Mouse (Mus musculus) heart, embryonic 11.5 days (tissue): Measurements from ENCODE around the gene Hba-a1. TPM values are rescaled to one million over a fixed set of nuclear protein-coding genes. Genes with fewer than 3 reads are reported as not detected.

Source experiments
- ATAC-seq: fragments of 200-750 bp; cut with Nextera tagmentation; replicated peaks from 2 replicates; pipeline ENCODE4 v1.8.0; 2017; ENCODE audit warnings: moderate library complexity; ENCODE audit not compliant: insufficient number of reproducible peaks, low FRiP score, low TSS enrichment
- H3K27ac ChIP-seq: fragments of 300-500 bp; sonication (generic); 2 replicates; pipeline ENCODE4 v1.5.1; 2014; ENCODE audit warnings: mild to moderate bottlenecking, low read depth, low read length
- H3K27me3 ChIP-seq: fragments of 300-500 bp; sonication (generic); 2 replicates; pipeline ENCODE4 v1.6.1; 2014; ENCODE audit warnings: mild to moderate bottlenecking, low read length, mixed read lengths; ENCODE audit not compliant: control insufficient read depth, insufficient read depth
- H3K36me3 ChIP-seq: fragments of 300-500 bp; sonication (generic); 2 replicates; pipeline ENCODE4 v1.6.1; 2014; ENCODE audit warnings: mild to moderate bottlenecking, low read length, moderate library complexity, mixed read lengths; ENCODE audit not compliant: control insufficient read depth, insufficient read depth
- H3K4me1 ChIP-seq: fragments of 300-500 bp; sonication (generic); 2 replicates; pipeline ENCODE4 v1.6.1; 2014; ENCODE audit warnings: low read length; ENCODE audit not compliant: control insufficient read depth, insufficient read depth
- H3K4me2 ChIP-seq: fragments of 300-500 bp; sonication (generic); 2 replicates; pipeline ENCODE4 v1.6.1; 2014; ENCODE audit warnings: mild to moderate bottlenecking, moderate library complexity
- H3K4me3 ChIP-seq: fragments of 300-500 bp; sonication (generic); 2 replicates; pipeline ENCODE4 v1.5.1; 2014; ENCODE audit warnings: low read depth, low read length
- H3K9ac ChIP-seq: fragments of 300-500 bp; sonication (generic); 2 replicates; pipeline ENCODE4 v1.6.1; 2014; ENCODE audit warnings: mild to moderate bottlenecking, low read depth, low read length, moderate library complexity
- H3K9me3 ChIP-seq: fragments of 300-500 bp; sonication (generic); replicated peaks from 2 replicates; pipeline ENCODE4 v1.6.1; 2016; ENCODE audit warnings: low read length; ENCODE audit not compliant: control insufficient read depth
- WGBS: fragments of 180-500 bp; shearing (Covaris S2); extraction: QIAGEN DNeasy Blood & Tissue Kit; methylation state at CpG from one replicate; pipeline ENCODE4 v1.1.7; 2014; ENCODE audit not compliant: insufficient replicate concordance; 5-methylcytosine and 5-hydroxymethylcytosine counted together
- polyA plus RNA-seq: library from polyadenylated mRNA; unstranded; fragments of >200 nt; fragmentation: Nextera tagmentation; extraction: Ambion mirVana; gene quantifications from 2 replicates; pipeline ENCODE4 v1.2.1, GENCODE M21; 2014

Gene Hba-a1
- polyA plus RNA-seq, 1 experiment from 2014 or later: 11,032 TPM

DNA sequence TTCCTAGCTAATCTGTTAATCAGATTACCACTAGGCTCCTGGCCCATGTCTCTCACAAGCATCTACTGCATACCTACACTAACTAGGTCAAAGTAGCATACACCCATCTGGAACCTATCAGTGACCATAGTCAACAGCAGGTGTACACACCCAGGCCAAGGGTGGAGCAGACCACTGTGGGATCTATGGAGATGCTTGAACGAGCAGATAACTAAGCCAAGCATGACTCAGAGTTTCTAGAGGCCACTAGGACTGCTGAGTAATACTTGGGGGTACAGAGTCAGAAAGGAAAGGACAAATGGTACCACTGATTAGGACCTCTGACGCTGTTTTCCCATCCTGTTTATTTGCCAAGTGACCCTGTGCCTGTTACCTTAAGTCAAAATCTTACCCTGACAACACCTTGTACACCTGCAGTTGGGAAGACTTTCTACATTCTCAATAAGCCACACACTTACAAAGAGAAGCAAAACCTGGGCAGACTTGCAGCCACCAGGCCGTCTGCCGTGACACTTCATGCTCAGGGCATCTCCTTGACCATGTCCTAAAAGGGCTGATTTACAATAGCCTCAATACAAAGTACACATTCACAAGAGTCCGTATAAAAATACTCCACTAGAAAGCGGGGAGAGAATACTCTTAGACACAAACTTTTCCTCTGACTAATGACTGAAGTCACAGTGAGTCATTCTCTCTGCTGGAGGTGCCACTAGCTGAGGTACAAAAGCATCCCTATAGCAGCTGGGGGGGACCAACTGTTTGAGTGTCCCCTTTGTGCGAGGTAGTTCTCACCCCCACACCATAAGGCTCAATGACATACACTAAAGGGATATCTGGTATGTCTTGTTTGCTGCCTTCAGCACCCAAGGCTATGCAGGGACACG is 32.2 kb upstream of the Hba-a1 start:
- Histone ChIP-seq H3K9ac (peak overlapping the region; percentile 2; the same call in 1 of the 2 replicates), H3K4me2 (no peak overlapping the region), H3K4me3 (no peak overlapping the region), H3K27me3 (no peaks in the 10 kb centered on the region), H3K27ac (peak overlapping the region; percentile 57), H3K9me3 (no peaks in the 10 kb centered on the region), H3K4me1 (no peaks in the 10 kb centered on the region), H3K36me3 (peaks cover 13% of the 10 kb centered on the region; the same call in 1 of the 2 replicates)
- WGBS: 78% methylated on average over 8 of the region's 8 CpGs
- peak; percentile 96 for ATAC-seq

DNA sequence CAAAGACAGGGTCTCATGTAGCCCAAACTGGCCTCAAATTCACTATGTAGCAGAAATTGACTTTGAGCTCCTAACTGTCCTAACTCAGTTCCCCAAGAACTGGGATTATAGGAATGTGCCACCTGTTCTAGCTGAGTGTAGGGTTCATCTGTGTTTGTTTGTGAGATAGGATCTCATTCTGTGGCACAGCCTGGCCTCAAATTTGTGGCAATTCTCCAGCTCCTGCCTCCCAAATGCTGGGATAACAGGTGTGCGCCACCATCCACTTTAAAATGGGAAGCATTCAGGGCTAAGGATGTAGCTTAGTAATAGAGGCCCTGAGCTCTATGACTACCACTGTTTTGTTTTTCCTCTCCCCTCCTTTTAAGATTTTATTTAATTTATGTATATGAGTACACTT is 30.2 kb upstream of the Hba-a1 start:
- H3K36me3 ChIP-seq: 0 out of 2 replicates have a peak, but pooled peaks cover 6% of the 10 kb centered on the region
- H3K4me1 ChIP-seq: no peaks in the 10 kb centered on the region
- no peak overlapping the region for H3K9ac ChIP-seq
- no peaks in the 10 kb centered on the region for H3K9me3 ChIP-seq
- H3K27me3 ChIP-seq: no peaks in the 10 kb centered on the region
- no peak overlapping the region for H3K4me3 ChIP-seq
- H3K27ac ChIP-seq: 0 out of 2 replicates have a peak overlapping the region, but pooled peaks have one; percentile 16
- 88% methylated on average over 1 of the region's 1 CpGs for WGBS
- no peak overlapping the region for H3K4me2 ChIP-seq
- ATAC-seq: no peak

DNA sequence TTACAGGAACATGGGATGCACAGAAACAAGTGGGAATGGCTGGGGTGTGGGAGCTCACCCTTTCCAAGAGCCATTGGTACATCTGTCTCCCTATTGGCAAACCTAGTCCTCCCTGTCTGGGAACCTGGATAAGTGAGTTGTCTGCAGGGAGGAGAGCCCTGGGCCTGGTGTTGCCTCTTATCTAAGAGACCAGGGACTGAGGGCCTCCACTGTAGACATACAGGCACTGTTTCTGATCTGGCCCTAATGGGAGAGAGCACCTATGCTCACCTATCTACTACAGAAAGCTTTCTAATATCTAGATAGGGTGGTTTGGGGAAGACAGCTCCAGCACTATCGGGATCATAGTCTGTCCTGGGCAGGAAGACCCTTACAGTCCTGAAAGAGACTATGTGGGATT is 27.2 kb upstream of the Hba-a1 start:
- H3K27ac ChIP-seq: peak overlapping the region; percentile 82
- no peaks in the 10 kb centered on the region for H3K4me1 ChIP-seq
- H3K9ac ChIP-seq: peak overlapping the region; percentile 59
- peak overlapping the region; percentile 16; the same call in 1 of the 2 replicates for H3K4me2 ChIP-seq
- WGBS: 71% methylated on average over 1 of the region's 1 CpGs
- no peaks in the 10 kb centered on the region for H3K27me3 ChIP-seq
- no peaks in the 10 kb centered on the region for H3K9me3 ChIP-seq
- H3K4me3 ChIP-seq: no peak overlapping the region
- H3K36me3 ChIP-seq: no peaks in the 10 kb centered on the region
- ATAC-seq: peak; percentile 89

DNA sequence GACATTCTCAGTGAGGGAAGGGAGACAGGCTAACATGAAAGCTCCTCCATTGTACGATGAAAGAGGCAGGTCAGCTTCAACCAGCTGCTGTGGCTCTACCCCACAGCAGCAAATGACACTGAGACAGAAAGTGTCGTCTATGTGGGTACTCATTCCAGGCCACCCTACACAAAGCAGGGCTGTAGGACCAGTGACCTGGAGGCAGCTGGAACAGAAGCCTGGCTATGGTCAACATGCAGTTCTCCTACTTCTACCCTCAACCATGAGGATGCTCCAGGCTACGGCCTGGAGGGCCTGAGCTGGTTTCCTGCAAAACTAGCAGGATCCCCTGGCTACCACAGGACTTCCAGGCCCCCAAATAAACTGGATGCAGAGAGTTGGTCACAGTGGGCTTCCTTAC is 26.7 kb upstream of the Hba-a1 start:
- no peaks in the 10 kb centered on the region for H3K27me3 ChIP-seq
- peak overlapping the region; percentile 59 for H3K9ac ChIP-seq
- peak overlapping the region; percentile 82 for H3K27ac ChIP-seq
- H3K9me3 ChIP-seq: no peaks in the 10 kb centered on the region
- H3K4me2 ChIP-seq: peak overlapping the region; percentile 16; the same call in 1 of the 2 replicates
- no peak overlapping the region for H3K4me3 ChIP-seq
- no peak for ATAC-seq
- no peaks in the 10 kb centered on the region for H3K36me3 ChIP-seq
- WGBS: 89% methylated on average over 3 of the region's 3 CpGs
- no peaks in the 10 kb centered on the region for H3K4me1 ChIP-seq

- H3K9ac ChIP-seq: no peak overlapping the region
- no peak overlapping the region for H3K4me3 ChIP-seq
- H3K36me3 ChIP-seq: no peaks in the 10 kb centered on the region; the same call in 1 of the 2 replicates
- peak overlapping the region; percentile 25; the same call in 1 of the 2 replicates for H3K27ac ChIP-seq
- H3K4me2 ChIP-seq: no peak overlapping the region
- H3K9me3 ChIP-seq: no peaks in the 10 kb centered on the region
- H3K27me3 ChIP-seq: no peaks in the 10 kb centered on the region
- H3K4me1 ChIP-seq: peaks cover 7% of the 10 kb centered on the region; the same call in 1 of the 2 replicates
- ATAC-seq: peak; percentile 22; the same call in 1 of the 2 replicates
- 65% methylated on average over 10 of the region's 10 CpGs for WGBS
Observed at GRCm38 (mm10) chr11:32262674-32263415, 20.5 kb upstream of the Hba-a1 start.

DNA sequence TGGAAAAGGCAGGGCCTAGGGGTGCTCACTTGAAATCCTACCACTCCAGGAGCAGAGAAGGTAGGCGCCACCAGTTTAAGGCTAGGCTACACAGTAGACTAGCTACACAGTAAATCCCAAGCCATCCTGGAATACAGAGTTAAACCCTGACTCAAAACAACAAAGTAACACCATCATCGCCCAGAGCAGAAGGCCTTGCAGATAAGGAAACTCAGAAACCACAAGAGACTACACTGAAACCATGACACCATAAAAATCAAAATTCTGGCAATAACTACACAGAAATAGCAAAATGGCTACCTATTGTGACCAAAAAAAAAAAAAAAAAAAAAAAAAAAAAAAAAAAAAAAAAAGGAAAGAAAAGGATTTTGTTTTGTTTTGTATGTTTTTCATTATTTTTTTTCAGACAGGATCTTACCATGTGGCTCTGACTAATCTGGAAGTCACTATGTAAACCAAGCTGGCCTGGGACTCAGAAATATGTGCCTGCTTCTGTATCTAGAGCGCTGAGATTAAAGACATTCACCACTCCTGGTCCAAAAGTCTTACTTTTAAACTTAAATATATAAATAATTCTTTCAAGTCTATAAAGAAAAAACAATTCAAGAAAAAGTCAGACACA is 18.1 kb upstream of the Hba-a1 start:
- ATAC-seq: peak; percentile 33; the same call in 1 of the 2 replicates
- Histone ChIP-seq H3K27ac (peak overlapping the region; percentile 79), H3K36me3 (no peaks in the 10 kb centered on the region; the same call in 1 of the 2 replicates), H3K9ac (peak overlapping the region; percentile 23; the same call in 1 of the 2 replicates), H3K4me3 (no peak overlapping the region), H3K4me2 (no peak overlapping the region), H3K9me3 (no peaks in the 10 kb centered on the region), H3K4me1 (peaks cover 7% of the 10 kb centered on the region; the same call in 1 of the 2 replicates), H3K27me3 (no peaks in the 10 kb centered on the region)
- WGBS: 79% methylated on average over 3 of the region's 3 CpGs

DNA sequence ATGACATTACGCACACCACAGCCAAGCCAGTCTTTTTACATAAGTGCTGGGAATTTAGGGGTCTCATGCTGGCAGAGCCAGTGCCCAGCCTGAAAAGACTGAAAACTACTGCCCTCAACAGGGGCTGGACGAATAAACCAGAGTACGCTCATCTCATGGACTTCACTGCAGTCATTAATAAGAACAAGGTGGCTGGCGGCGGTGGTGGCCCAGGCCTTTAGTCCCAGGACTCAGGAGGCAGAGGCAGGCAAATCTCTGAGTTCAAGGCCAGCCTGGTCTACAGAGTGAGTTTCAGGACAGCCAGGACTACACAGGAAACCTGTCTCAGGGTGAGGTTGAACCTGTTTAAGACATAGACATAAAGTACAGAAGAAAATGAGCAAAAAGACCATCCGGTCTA is 17.1 kb upstream of the Hba-a1 start:
- Histone ChIP-seq H3K4me1 (peaks cover 7% of the 10 kb centered on the region; the same call in 1 of the 2 replicates), H3K4me2 (0 out of 2 replicates have a peak overlapping the region, but pooled peaks have one; percentile 19), H3K27ac (peak overlapping the region; percentile 79), H3K4me3 (no peak overlapping the region), H3K36me3 (no peaks in the 10 kb centered on the region; the same call in 1 of the 2 replicates), H3K9me3 (no peaks in the 10 kb centered on the region), H3K27me3 (no peaks in the 10 kb centered on the region), H3K9ac (peak overlapping the region; percentile 49; the same call in 1 of the 2 replicates)
- no peak for ATAC-seq
- 85% methylated on average over 6 of the region's 6 CpGs for WGBS

GRCm38 (mm10) chr11:32266776-32267175 is 16.5 kb upstream of the Hba-a1 start:
- Histone ChIP-seq H3K4me3 (peak overlapping the region; percentile 87), H3K27me3 (no peaks in the 10 kb centered on the region), H3K4me1 (peaks cover 7% of the 10 kb centered on the region; the same call in 1 of the 2 replicates), H3K9ac (peak overlapping the region; percentile 98), H3K9me3 (no peaks in the 10 kb centered on the region), H3K36me3 (no peaks in the 10 kb centered on the region; the same call in 1 of the 2 replicates), H3K4me2 (peak overlapping the region; percentile 77), H3K27ac (peak overlapping the region; percentile 96)
- no peak for ATAC-seq
- WGBS: 32% methylated on average over 6 of the region's 6 CpGs
